Mouse (Mus musculus) heart, postnatal 25 days (tissue): Measurements from ENCODE around the gene Vmn1r59. TPM values are rescaled to one million over a fixed set of nuclear protein-coding genes. Genes with fewer than 3 reads are reported as not detected.
"Not testable (repeated sequence)": the region's sequence is repeated elsewhere in the genome, so short reads cannot be mapped to it uniquely, and the experiment has no call there.

Source experiments
- DNase-seq: peaks from one replicate; pipeline ENCODE4 v3.0.0; 2022; ENCODE audit warnings: low spot score
- intact Hi-C: fragments of 180-260 bp; cut with DNase I; formaldehyde crosslinking; loops from one replicate; pipeline ENCODE4 v1.15.1; 2025
- total RNA-seq, 2 experiments: library from RNA; stranded (reverse); gene quantifications; 2 replicates each; pipeline ENCODE4 v1.2.3; 2021

Gene Vmn1r59
- not detected for total RNA-seq

DNA sequence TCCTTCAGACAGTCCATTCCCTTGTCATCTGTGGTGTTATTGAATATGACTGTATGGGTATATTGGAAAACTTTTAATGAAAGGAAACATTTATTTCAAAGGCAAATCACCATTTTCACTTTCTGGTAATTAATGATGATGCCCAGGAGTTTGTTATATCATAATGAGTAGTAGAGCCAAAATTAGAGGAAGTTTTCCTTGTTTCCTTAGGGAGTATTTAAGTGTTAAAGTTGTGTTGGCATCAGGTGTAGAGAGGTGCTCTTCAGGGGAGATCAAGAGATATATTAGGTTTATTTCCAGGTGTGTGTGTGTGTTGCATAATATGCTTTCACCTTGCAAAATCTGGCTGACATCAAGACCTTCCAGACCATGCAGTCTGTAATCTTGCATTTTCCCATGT is at the start of gene Vmn1r59:
Vmn1r59 (minus strand) TSS at position 101 of the 400 bp plus-strand sequence.
- DNase-seq = no peak
- intact Hi-C loops = loop anchor here (5.0 to 10.0 kb wide), 2 partner anchors 224 to 242 kb away; partner anchors contain the start of gene Vmn1r57

DNA sequence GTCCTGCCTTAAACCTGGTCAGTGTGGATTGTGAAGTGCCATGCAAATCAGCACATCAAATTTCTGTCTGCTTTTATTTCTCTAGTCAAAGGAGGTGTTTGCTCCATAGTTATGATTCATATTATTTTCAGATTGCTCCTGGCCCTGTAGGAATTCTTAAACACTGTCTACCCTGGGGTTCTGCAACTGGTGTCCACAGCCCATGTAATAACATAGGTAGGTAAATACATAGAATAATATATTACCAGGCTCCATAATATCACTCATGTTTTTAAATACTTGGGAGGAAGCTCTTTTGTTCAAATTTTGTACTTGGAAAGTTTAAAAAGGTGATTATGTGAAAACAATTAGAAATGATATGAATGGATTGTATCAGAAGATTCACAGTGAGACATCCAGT is 37.3 kb upstream of the Vmn1r59 start, which contains the start of gene Vmn2r28:
Vmn2r28 (minus strand) TSS at position 101 of the 400 bp plus-strand sequence.
- intact Hi-C loops = not testable (repeated sequence)

DNA sequence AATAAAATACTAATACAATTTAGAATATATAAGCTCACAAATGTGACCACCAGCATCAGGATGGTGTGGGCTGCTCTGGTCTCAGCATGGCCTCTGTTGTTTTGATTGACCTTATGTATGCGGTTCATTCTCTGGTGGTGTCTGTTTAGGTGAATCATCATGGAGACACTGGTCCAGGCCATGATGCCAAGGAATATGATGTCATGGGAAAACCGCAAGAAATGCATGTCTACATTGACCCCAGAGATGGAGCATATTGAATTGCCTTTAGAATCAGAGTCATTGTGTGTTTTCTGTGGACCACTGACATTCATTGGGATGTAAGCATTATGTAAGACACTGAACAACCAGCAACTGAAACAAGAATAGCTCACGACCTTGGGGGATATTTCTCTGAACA is 2.6 kb downstream of the Vmn1r59 start:
- not testable (repeated sequence) for DNase-seq
- intact Hi-C loops = loop anchor here (10.0 kb wide), 1 partner anchor 239 kb away; the partner anchor contains the start of gene Vmn1r57

More for the DNA sequence above, 37.3 kb upstream of the Vmn1r59 start, which contains the start of gene Vmn2r28:
- not testable (repeated sequence) for DNase-seq

DNA sequence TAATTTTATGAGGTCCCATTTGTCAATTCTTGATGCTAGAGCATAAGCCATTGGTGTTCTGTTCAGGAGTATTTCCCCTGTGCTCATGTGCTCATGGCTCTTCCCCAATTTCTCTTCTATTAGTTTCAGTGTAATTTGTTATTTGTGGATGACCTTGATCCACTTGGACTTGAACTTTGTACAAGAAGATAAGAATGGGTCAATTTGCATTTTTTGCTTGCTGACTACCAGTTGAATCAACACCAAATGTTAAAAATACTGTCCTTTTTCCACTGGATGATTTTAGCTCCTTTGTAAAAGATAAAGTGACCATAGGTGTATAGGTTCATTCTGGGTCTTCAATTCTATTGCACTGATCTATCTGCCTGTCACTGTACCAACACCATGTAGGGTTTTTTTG is 7.9 kb downstream of the Vmn1r59 start:
- DNase-seq = no peak

DNA sequence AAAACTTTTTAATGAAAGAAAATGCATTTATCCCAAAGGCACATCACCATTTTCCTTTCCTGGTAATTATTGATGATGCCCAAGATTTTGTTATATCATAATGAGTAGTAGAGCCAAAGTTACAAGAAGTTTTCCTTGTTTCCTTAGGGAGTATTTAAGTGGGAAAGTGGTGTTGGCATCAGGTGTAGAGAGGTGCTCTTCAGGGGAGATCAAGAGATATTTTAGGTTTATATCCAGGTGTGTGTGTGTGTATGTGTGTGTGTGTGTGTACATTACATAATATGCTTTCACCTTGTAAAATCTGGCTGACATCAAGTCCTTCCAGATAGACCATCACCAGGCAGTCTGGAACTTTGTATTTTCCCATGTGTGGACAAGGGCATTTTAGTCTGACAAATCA is 43.3 kb downstream of the Vmn1r59 start, which contains the start of gene Vmn1r58:
Vmn1r58 (minus strand) TSS at position 101 of the 400 bp plus-strand sequence.
- DNase-seq, intact Hi-C loops: not testable (repeated sequence)

More for the DNA sequence above, 7.9 kb downstream of the Vmn1r59 start:
- intact Hi-C loops = no loop called here

DNA sequence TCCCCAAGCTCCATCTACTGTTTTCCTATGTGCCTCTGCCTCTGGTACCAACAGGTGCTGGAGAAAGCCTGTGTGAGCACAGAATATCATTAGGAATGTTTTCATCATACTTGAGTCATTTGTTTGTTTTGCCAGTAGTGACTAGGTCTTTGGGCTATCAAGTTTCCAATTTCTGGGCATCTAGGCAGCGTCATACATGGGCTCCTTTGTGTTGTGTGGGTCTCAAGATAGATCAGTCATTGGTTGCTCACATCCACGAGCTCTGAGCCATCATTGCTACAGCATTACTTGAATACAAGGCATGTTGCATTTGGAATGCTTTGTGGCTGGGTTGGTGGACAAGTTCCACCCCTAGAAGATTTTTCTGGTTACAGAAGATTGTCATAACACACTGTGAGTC is 50.4 kb downstream of the Vmn1r59 start:
- no peak for DNase-seq
- intact Hi-C loops = no loop called here

Other genes with a start within 250 kb of the Vmn1r59 start
- gene Vmn1r57, start 238.3 kb downstream of the Vmn1r59 start, total RNA-seq = not detected
- gene Gm5065, start 106.2 kb downstream of the Vmn1r59 start, total RNA-seq = not detected
- not detected for gene Nlrp2, start 105.7 kb downstream of the Vmn1r59 start, total RNA-seq
- not detected for gene Vmn1r58, start 43.4 kb downstream of the Vmn1r59 start, total RNA-seq
- not detected for gene Vmn2r28, start 37.2 kb upstream of the Vmn1r59 start, total RNA-seq
- gene Vmn1r60, start 90.5 kb upstream of the Vmn1r59 start, total RNA-seq = not detected
- gene Vmn1r61, start 156.5 kb upstream of the Vmn1r59 start, total RNA-seq = not detected
- gene Vmn1r62, start 216.9 kb upstream of the Vmn1r59 start, total RNA-seq = not detected